Mouse (Mus musculus): ENCODE data around the gene Fam20a. TPM values are rescaled to one million over a fixed set of nuclear protein-coding genes. Genes with fewer than 3 reads are reported as not detected.

The Fam20a gene
- polyA plus RNA-seq, 1 experiment from 2014 or later, result 1.2 TPM

- no peak overlapping the region for H3K27ac ChIP-seq
- no peak for DNase-seq (ENCODE audit: extremely low spot score, low spot score)
- H3K9me3 ChIP-seq, result no peaks in the 10 kb centered on the region
- WGBS, result 92% methylated on average over 6 of the region's 6 CpGs
- peaks cover 32% of the 10 kb centered on the region for H3K4me1 ChIP-seq
- H3K36me3 ChIP-seq (replicated peaks), result peaks cover 65% of the 10 kb centered on the region
- no peaks in the 10 kb centered on the region for H3K27me3 ChIP-seq (ENCODE audit: poor library complexity, severe bottlenecking)
- H3K4me3 ChIP-seq, result no peak overlapping the region
Observed at GRCm38 (mm10) chr11:109654581-109654980, 67.5 kb downstream of the Fam20a start.

DNA sequence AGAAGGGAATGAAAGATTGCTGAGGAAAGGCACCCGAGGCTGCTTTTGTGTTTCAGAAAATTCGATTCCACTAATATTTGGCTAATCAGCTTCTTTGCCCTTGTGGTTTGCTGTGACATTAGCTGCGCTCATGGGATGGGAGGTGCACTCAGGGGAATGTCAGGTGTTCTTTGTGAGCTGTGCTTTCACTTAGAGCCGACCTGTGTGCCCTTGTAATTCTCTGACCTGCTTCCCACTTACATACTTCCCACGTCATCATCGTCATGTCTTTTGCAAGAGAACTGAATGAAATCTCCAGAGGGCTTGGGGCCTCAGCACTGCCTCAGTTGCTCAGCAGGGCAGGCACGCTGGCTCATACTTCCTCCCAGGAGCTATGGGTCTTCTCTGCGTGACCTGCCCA is 68.9 kb downstream of the Fam20a start:
- Histone ChIP-seq H3K4me3 (peak overlapping the region; percentile 97; the same call in 1 of the 2 replicates), H3K9me3 (no peaks in the 10 kb centered on the region), H3K27me3 (ENCODE audit: poor library complexity, severe bottlenecking) (no peaks in the 10 kb centered on the region), H3K4me1 (peaks cover 44% of the 10 kb centered on the region), H3K27ac (no peak overlapping the region), H3K36me3 (replicated peaks) (peaks cover 51% of the 10 kb centered on the region)
- WGBS, result 89% methylated on average over 8 of the region's 8 CpGs
- DNase-seq (ENCODE audit: extremely low spot score, low spot score), result no peak

- H3K27me3 ChIP-seq (ENCODE audit: poor library complexity, severe bottlenecking), result no peaks in the 10 kb centered on the region
- no peak overlapping the region for H3K27ac ChIP-seq
- peak overlapping the region; percentile 97 for H3K4me3 ChIP-seq
- WGBS, result 82% methylated on average over 6 of the region's 6 CpGs
- H3K4me1 ChIP-seq, result peaks cover 44% of the 10 kb centered on the region
- no peaks in the 10 kb centered on the region for H3K9me3 ChIP-seq
- no peak for DNase-seq (ENCODE audit: extremely low spot score, low spot score)
- peaks cover 44% of the 10 kb centered on the region for H3K36me3 ChIP-seq (replicated peaks)
Observed at GRCm38 (mm10) chr11:109652505-109652904, 69.6 kb downstream of the Fam20a start.

- WGBS, result under 1% methylated on average over 21 of the region's 21 CpGs
- DNase-seq (ENCODE audit: extremely low spot score, low spot score), result no peak
Observed at GRCm38 (mm10) chr11:109651566-109652024, 70.5 kb downstream of the Fam20a start.

DNA sequence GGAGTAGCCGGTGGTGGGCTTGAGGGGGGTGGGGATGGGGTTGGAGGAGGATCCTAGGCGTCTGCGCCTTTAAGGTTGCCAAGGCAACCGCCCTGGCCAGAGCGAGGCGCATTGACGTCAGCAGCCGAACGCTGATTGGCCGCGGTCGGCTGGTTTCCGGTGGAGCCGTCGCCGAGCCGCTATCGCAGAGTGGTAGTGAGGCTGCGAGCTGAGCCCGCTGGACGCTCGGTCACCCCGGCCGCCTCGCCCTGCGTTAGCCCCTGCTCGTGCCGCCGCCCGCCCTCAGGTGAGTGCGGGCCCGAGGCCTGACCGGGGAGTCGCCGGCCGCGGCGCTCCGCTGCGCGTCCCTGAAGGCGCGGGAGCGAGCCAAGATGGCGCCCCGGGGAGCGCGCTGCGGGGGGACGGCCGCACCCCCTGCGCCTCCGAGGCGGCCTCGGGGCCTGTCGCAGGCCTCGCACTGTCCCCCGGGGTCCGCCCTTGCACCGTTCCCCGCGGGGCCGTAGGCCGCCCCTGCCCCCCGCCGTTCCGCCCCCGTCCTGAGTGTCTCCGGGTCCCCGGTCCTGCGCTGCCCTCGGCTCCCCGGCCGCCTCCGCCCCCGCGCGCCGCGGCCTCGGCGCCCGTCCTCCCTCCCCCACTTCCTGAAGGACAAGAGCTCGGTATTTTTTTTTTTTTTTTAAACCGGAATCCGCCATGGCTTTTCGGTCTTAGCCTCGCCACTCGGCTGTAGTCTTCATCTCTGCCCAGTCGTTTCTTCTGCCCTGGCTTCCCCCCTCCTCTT is 71.1 kb downstream of the Fam20a start:
- peak; percentile 91 for DNase-seq (ENCODE audit: extremely low spot score, low spot score)
- H3K4me3 ChIP-seq, result peak overlapping the region; percentile 97

More at GRCm38 (mm10) chr11:109651566-109652024, 70.5 kb downstream of the Fam20a start:
- no peaks in the 10 kb centered on the region for H3K27me3 ChIP-seq (ENCODE audit: poor library complexity, severe bottlenecking)
- peak overlapping the region; percentile 99 for H3K27ac ChIP-seq
- H3K4me3 ChIP-seq, result peak overlapping the region; percentile 97
- H3K36me3 ChIP-seq (replicated peaks), result peaks cover 35% of the 10 kb centered on the region
- H3K9me3 ChIP-seq, result no peaks in the 10 kb centered on the region
- peaks cover 44% of the 10 kb centered on the region for H3K4me1 ChIP-seq

GRCm38 (mm10) chr11:109649975-109650701 is 71.9 kb downstream of the Fam20a start:
- Histone ChIP-seq H3K4me1 (peaks cover 44% of the 10 kb centered on the region), H3K4me3 (peak overlapping the region; percentile 97), H3K27ac (peak overlapping the region; percentile 99), H3K9me3 (no peaks in the 10 kb centered on the region), H3K27me3 (ENCODE audit: poor library complexity, severe bottlenecking) (no peaks in the 10 kb centered on the region), H3K36me3 (replicated peaks) (peaks cover 21% of the 10 kb centered on the region)
- DNase-seq (ENCODE audit: extremely low spot score, low spot score), result peak; percentile 68
- WGBS, result 2% methylated on average over 31 of the region's 31 CpGs

More for the DNA sequence above, 71.1 kb downstream of the Fam20a start:
- Histone ChIP-seq H3K27ac (peak overlapping the region; percentile 99), H3K9me3 (no peaks in the 10 kb centered on the region), H3K36me3 (replicated peaks) (peaks cover 29% of the 10 kb centered on the region), H3K4me1 (peaks cover 44% of the 10 kb centered on the region), H3K27me3 (ENCODE audit: poor library complexity, severe bottlenecking) (no peaks in the 10 kb centered on the region)
- WGBS, result under 1% methylated on average over 81 of the region's 90 CpGs

- H3K27me3 ChIP-seq (ENCODE audit: poor library complexity, severe bottlenecking), result no peaks in the 10 kb centered on the region
- peaks cover 11% of the 10 kb centered on the region for H3K36me3 ChIP-seq (replicated peaks)
- WGBS, result 47% methylated on average over 8 of the region's 8 CpGs
- peak within 1 kb of the TSS; percentile 99 for H3K27ac ChIP-seq
- no peak for DNase-seq (ENCODE audit: extremely low spot score, low spot score)
- peaks cover 44% of the 10 kb centered on the region for H3K4me1 ChIP-seq
- H3K9me3 ChIP-seq, result no peaks in the 10 kb centered on the region
- H3K4me3 ChIP-seq, result peak within 1 kb of the TSS; percentile 97
Observed at GRCm38 (mm10) chr11:109649206-109649605, 72.9 kb downstream of the Fam20a start, which contains the start of gene Prkar1a. Prkar1a (plus strand) TSS chr11:109649405.

GRCm38 (mm10) chr11:109648510-109648909 is 73.6 kb downstream of the Fam20a start:
- no peaks in the 10 kb centered on the region for H3K27me3 ChIP-seq (ENCODE audit: poor library complexity, severe bottlenecking)
- peaks cover 40% of the 10 kb centered on the region for H3K4me1 ChIP-seq
- H3K36me3 ChIP-seq (replicated peaks), result peaks cover 5% of the 10 kb centered on the region
- DNase-seq (ENCODE audit: extremely low spot score, low spot score), result no peak
- no peak overlapping the region for H3K4me3 ChIP-seq
- WGBS, result 66% methylated on average over 7 of the region's 7 CpGs
- H3K9me3 ChIP-seq, result no peaks in the 10 kb centered on the region
- no peak overlapping the region for H3K27ac ChIP-seq

- 86% methylated on average over 5 of the region's 5 CpGs for WGBS
Observed at GRCm38 (mm10) chr11:109641498-109642222, 80.4 kb downstream of the Fam20a start.

GRCm38 (mm10) chr11:109635871-109636395 is 86.1 kb downstream of the Fam20a start:
- Histone ChIP-seq H3K4me1 (0 out of 2 replicates have a peak, but pooled peaks cover 6% of the 10 kb centered on the region), H3K27ac (no peak overlapping the region), H3K27me3 (ENCODE audit: poor library complexity, severe bottlenecking) (no peaks in the 10 kb centered on the region), H3K9me3 (no peaks in the 10 kb centered on the region), H3K4me3 (no peak overlapping the region), H3K36me3 (replicated peaks) (no peaks in the 10 kb centered on the region)
- 89% methylated on average over 6 of the region's 6 CpGs for WGBS
- DNase-seq (ENCODE audit: extremely low spot score, low spot score), result no peak

More at GRCm38 (mm10) chr11:109641498-109642222, 80.4 kb downstream of the Fam20a start:
- Histone ChIP-seq H3K4me3 (no peak overlapping the region), H3K27ac (no peak overlapping the region), H3K4me1 (no peaks in the 10 kb centered on the region), H3K36me3 (replicated peaks) (no peaks in the 10 kb centered on the region), H3K9me3 (no peaks in the 10 kb centered on the region), H3K27me3 (ENCODE audit: poor library complexity, severe bottlenecking) (no peaks in the 10 kb centered on the region)
- DNase-seq (ENCODE audit: extremely low spot score, low spot score), result no peak

- Histone ChIP-seq H3K36me3 (replicated peaks) (no peaks in the 10 kb centered on the region), H3K27me3 (ENCODE audit: poor library complexity, severe bottlenecking) (no peaks in the 10 kb centered on the region), H3K27ac (no peak overlapping the region), H3K9me3 (no peaks in the 10 kb centered on the region), H3K4me1 (0 out of 2 replicates have a peak, but pooled peaks cover 6% of the 10 kb centered on the region), H3K4me3 (no peak overlapping the region)
- 80% methylated on average over 9 of the region's 9 CpGs for WGBS
- DNase-seq (ENCODE audit: extremely low spot score, low spot score), result no peak
Observed at GRCm38 (mm10) chr11:109634928-109635327, 87.2 kb downstream of the Fam20a start.

GRCm38 (mm10) chr11:109629021-109629521 is 93.0 kb downstream of the Fam20a start:
- Histone ChIP-seq H3K9me3 (no peaks in the 10 kb centered on the region), H3K36me3 (replicated peaks) (no peaks in the 10 kb centered on the region), H3K4me1 (no peaks in the 10 kb centered on the region), H3K27me3 (ENCODE audit: poor library complexity, severe bottlenecking) (no peaks in the 10 kb centered on the region), H3K4me3 (no peak overlapping the region), H3K27ac (no peak overlapping the region)
- WGBS, result 80% methylated on average over 10 of the region's 10 CpGs
- DNase-seq (ENCODE audit: extremely low spot score, low spot score), result no peak

Measured in forebrain, embryonic 10.5 days (tissue).